Mouse (Mus musculus) Patski (cell line): Measurements from ENCODE around the gene Ampd2. TPM values are rescaled to one million over a fixed set of nuclear protein-coding genes. Genes with fewer than 3 reads are reported as not detected.

Experiments used
- ATAC-seq: fragments of 100-300 bp; one replicate; pipeline ENCODE4 v1.8.0; 2021
- CTCF ChIA-PET: fragments of 350-600 bp; sonication (Branson Sonifier 250); formaldehyde crosslinking; loops from one replicate; lab custom pipeline; 2022; ENCODE audit warnings: inconsistent platforms; lab: Charles Lee
- POLR2A ChIA-PET: fragments of 350-600 bp; sonication (Branson Sonifier 250); formaldehyde crosslinking; loops from one replicate; lab custom pipeline; 2022; ENCODE audit warnings: antibody characterized with exemption, inconsistent platforms; lab: Charles Lee
- DNase-seq: peaks from one replicate; pipeline ENCODE4 v3.0.0-alpha.2; 2011; ENCODE audit warnings: low read depth, low spot score
- H3K27me3 ChIP-seq: fragments of 371-371 bp; one replicate; pipeline ENCODE4 v1.5.1; 2021
- CTCF ChIP-seq: fragments of 100-300 bp; IDR thresholded peaks from one replicate; pipeline ENCODE4 v1.5.1; 2021
- in situ Hi-C: fragments of 300-500 bp; cut with MboI; formaldehyde crosslinking; loops from 3 replicates; pipeline ENCODE4 v1.11.1; 2018; ENCODE audit warnings: low pct_unique_long_range_greater_than_20kb, mixed read lengths
- polyA plus RNA-seq: library from polyadenylated mRNA; unstranded; gene quantifications from one replicate; pipeline ENCODE4 v1.2.3, GENCODE M21; 2021

The Ampd2 gene
- polyA plus RNA-seq, 1 experiment from 2014 or later = 78.2 TPM

GRCm38 (mm10) chr3:108123242-108123641 lies 36.8 kb upstream of the Ampd2 start:
- ATAC-seq (no peak), DNase-seq (no peak)
- no peak for TF ChIP-seq CTCF
- in situ Hi-C loops = no loop called here
- no peaks in the 10 kb centered on the region for H3K27me3 ChIP-seq
- ChIA-PET CTCF (interaction anchor here (0.9 to 3.0 kb wide), 3 partner anchors 9 to 27 kb away, joined by 3 to 11 read pairs (median 4); no protein-coding TSS in a partner anchor), POLR2A (no interaction called here)

GRCm38 (mm10) chr3:108121101-108121500 lies 34.6 kb upstream of the Ampd2 start:
- ChIA-PET CTCF (interaction anchor here (1.1 kb wide), 1 partner anchor 11 kb away, joined by 3 read pairs; no protein-coding TSS in a partner anchor), POLR2A (no interaction called here)
- ATAC-seq (no peak), DNase-seq (no peak)
- TF ChIP-seq CTCF = no peak
- no peaks in the 10 kb centered on the region for H3K27me3 ChIP-seq
- in situ Hi-C loops = no loop called here

- CTCF ChIA-PET = interaction anchor here (1.1 to 2.7 kb wide), 3 partner anchors 12 to 18 kb away, joined by 3 to 6 read pairs (median 4); no protein-coding TSS in a partner anchor
- POLR2A ChIA-PET = no interaction called here
- TF ChIP-seq CTCF = no peak
- DNase-seq = no peak
- no peak for ATAC-seq
- no peaks in the 10 kb centered on the region for H3K27me3 ChIP-seq
- in situ Hi-C loops = no loop called here
Measured at GRCm38 (mm10) chr3:108117465-108117864, 31.0 kb upstream of the Ampd2 start.

GRCm38 (mm10) chr3:108113591-108114289 lies 27.3 kb upstream of the Ampd2 start:
- in situ Hi-C loops = no loop called here
- no peaks in the 10 kb centered on the region for H3K27me3 ChIP-seq
- no peak for TF ChIP-seq CTCF
- DNase-seq (no peak), ATAC-seq (no peak)
- ChIA-PET POLR2A (interaction anchor here (0.7 kb wide), 1 partner anchor 14 kb away, joined by 3 read pairs; no protein-coding TSS in a partner anchor), CTCF (interaction anchor here (0.7 to 2.0 kb wide), 3 partner anchors 11 to 18 kb away, joined by 3 to 5 read pairs (median 5); no protein-coding TSS in a partner anchor)

GRCm38 (mm10) chr3:108112666-108113065 lies 26.2 kb upstream of the Ampd2 start:
- CTCF ChIA-PET = interaction anchor here (1.7 to 2.0 kb wide), 2 partner anchors 10 to 17 kb away, joined by 5 read pairs; no protein-coding TSS in a partner anchor
- TF ChIP-seq CTCF = no peak
- H3K27me3 ChIP-seq = no peaks in the 10 kb centered on the region
- in situ Hi-C loops = no loop called here
- POLR2A ChIA-PET = interaction anchor here (0.7 kb wide), 1 partner anchor 15 kb away, joined by 3 read pairs; no protein-coding TSS in a partner anchor
- DNase-seq (no peak), ATAC-seq (no peak)

- no peak for TF ChIP-seq CTCF
- ChIA-PET POLR2A (no interaction called here), CTCF (interaction anchor here (1.7 to 2.0 kb wide), 2 partner anchors 10 to 17 kb away, joined by 5 read pairs; no protein-coding TSS in a partner anchor)
Measured at GRCm38 (mm10) chr3:108112246-108112645, 25.8 kb upstream of the Ampd2 start.

GRCm38 (mm10) chr3:108111320-108111719 lies 24.9 kb upstream of the Ampd2 start:
- no peak for TF ChIP-seq CTCF
- DNase-seq (no peak), ATAC-seq (no peak)
- in situ Hi-C loops = no loop called here
- ChIA-PET CTCF (interaction anchor here (1.3 to 2.5 kb wide), 3 partner anchors 11 to 15 kb away, joined by 3 to 11 read pairs (median 6); no protein-coding TSS in a partner anchor), POLR2A (no interaction called here)
- no peaks in the 10 kb centered on the region for H3K27me3 ChIP-seq

More at GRCm38 (mm10) chr3:108112246-108112645, 25.8 kb upstream of the Ampd2 start:
- H3K27me3 ChIP-seq = no peaks in the 10 kb centered on the region
- no peak for ATAC-seq
- in situ Hi-C loops = no loop called here
- DNase-seq = no peak

- H3K27me3 ChIP-seq = no peaks in the 10 kb centered on the region
- CTCF ChIA-PET = interaction anchor here (0.9 to 1.3 kb wide), 2 partner anchors 15 to 18 kb away, joined by 3 read pairs; no protein-coding TSS in a partner anchor
- in situ Hi-C loops = no loop called here
- POLR2A ChIA-PET = no interaction called here
- no peak for DNase-seq
- no peak for ATAC-seq
- no peak for TF ChIP-seq CTCF
Measured at GRCm38 (mm10) chr3:108105281-108105680, 18.8 kb upstream of the Ampd2 start.

- TF ChIP-seq CTCF = no peak
- CTCF ChIA-PET = interaction anchor here (1.5 to 1.9 kb wide), 2 partner anchors 11 to 28 kb away, joined by 4 to 5 read pairs; no protein-coding TSS in a partner anchor
- ATAC-seq (no peak), DNase-seq (no peak)
- H3K27me3 ChIP-seq = no peaks in the 10 kb centered on the region
- in situ Hi-C loops = no loop called here
- POLR2A ChIA-PET = interaction anchor here (1.1 kb wide), 1 partner anchor 30 kb away, joined by 3 read pairs; no protein-coding TSS in a partner anchor
Measured at GRCm38 (mm10) chr3:108102075-108102474, 15.6 kb upstream of the Ampd2 start.

- DNase-seq (no peak), ATAC-seq (no peak)
- in situ Hi-C loops = no loop called here
- ChIA-PET CTCF (interaction anchor here (1.3 to 1.9 kb wide), 2 partner anchors 8 to 12 kb away, joined by 3 to 5 read pairs; no protein-coding TSS in a partner anchor), POLR2A (interaction anchor here (0.5 to 1.1 kb wide), 2 partner anchors 17 to 30 kb away, joined by 3 read pairs; no protein-coding TSS in a partner anchor)
- H3K27me3 ChIP-seq = no peaks in the 10 kb centered on the region
- TF ChIP-seq CTCF = no peak
Measured at GRCm38 (mm10) chr3:108101594-108101993, 15.1 kb upstream of the Ampd2 start.
